Comparison of ENCODE assay signal across 11 mouse cellular contexts in the genomic region with DNA sequence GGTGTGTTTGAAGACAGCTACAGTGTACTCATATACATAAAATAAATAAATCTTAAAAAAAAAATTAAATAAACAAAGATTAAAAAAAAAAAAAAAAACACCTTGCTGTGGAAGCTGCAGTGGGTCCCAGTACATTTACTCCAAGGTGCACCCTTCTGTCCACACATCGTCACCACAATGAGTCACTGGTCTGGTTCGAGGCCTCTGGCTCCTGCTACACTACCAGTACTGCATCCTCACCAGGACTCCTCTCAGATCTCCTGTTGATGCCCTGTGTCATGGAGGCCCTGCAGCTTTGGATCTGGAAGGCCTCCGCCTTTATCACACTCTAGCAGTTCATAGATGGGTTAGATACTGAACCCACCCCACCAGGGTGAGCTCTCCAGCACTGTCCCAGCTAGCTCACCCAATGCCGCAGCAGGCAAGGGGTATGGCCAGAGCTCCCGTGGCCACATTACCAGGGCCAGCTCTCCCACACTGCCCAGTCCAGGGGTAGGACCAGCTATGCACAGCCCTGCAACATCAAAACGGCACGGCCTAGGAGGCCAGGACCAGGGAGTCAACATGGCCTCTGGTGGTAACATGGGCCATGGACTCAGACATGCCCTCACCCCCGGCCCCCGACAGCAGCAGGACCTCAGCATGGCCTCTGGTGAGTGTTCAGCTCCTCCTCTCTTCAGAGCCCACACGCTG. TPM values are rescaled to one million over a fixed set of nuclear protein-coding genes. Genes with fewer than 3 reads are reported as not detected.
DNase-seq lines count a peak whose midpoint lies in the region; ATAC-seq and TF ChIP-seq lines count a peak whose summit lies in the region.
"Had no signal": no experiment of that assay in that cellular context is flagged by ENCODE, and none has a peak within 500 bp of the region (broad histone marks: within the 10 kb centered on the region; RNA-seq: fewer than 3 reads in every experiment).

No protein-coding gene starts in this region.

- 0 out of 2 replicates have a peak overlapping the region, but pooled peaks have one; percentile 16 for H3K4me2 ChIP-seq in heart, embryonic 15.5 days
- H3K4me2 ChIP-seq in midbrain, embryonic 13.5 days (replicated peaks) = no peak overlapping the region
- no peak overlapping the region for H3K4me2 ChIP-seq in limb, embryonic 12.5 days
- no peak overlapping the region for H3K4me2 ChIP-seq in stomach, postnatal 0 days (replicated peaks; ENCODE audit: low read depth)

- no peaks in the 10 kb centered on the region for H3K36me3 ChIP-seq in heart, embryonic 15.5 days
- H3K36me3 ChIP-seq in midbrain, embryonic 13.5 days = no peaks in the 10 kb centered on the region
- no peaks in the 10 kb centered on the region for H3K36me3 ChIP-seq in midbrain, embryonic 10.5 days
- no peaks in the 10 kb centered on the region for H3K36me3 ChIP-seq in limb, embryonic 12.5 days
- no peaks in the 10 kb centered on the region for H3K36me3 ChIP-seq in stomach, postnatal 0 days (ENCODE audit: control insufficient read depth, insufficient read depth, low read length)

- H3K27ac ChIP-seq in heart, embryonic 15.5 days = peak overlapping the region; percentile 89
- no peak overlapping the region for H3K27ac ChIP-seq in midbrain, embryonic 13.5 days
- no peak overlapping the region for H3K27ac ChIP-seq in midbrain, embryonic 10.5 days (replicated peaks)
- H3K27ac ChIP-seq in limb, embryonic 12.5 days = no peak overlapping the region
- H3K27ac ChIP-seq in stomach, postnatal 0 days (replicated peaks) = peak overlapping the region; percentile 58

- no peak overlapping the region for H3K9ac ChIP-seq in heart, embryonic 15.5 days
- no peak overlapping the region for H3K9ac ChIP-seq in midbrain, embryonic 13.5 days (replicated peaks)
- no peak overlapping the region for H3K9ac ChIP-seq in limb, embryonic 12.5 days (replicated peaks)
- no peak overlapping the region for H3K9ac ChIP-seq in stomach, postnatal 0 days (ENCODE audit: low read length)

- no peak overlapping the region for H3K4me3 ChIP-seq in heart, embryonic 15.5 days
- H3K4me3 ChIP-seq in midbrain, embryonic 13.5 days (replicated peaks) = no peak overlapping the region
- no peak overlapping the region for H3K4me3 ChIP-seq in midbrain, embryonic 10.5 days
- H3K4me3 ChIP-seq in limb, embryonic 12.5 days (replicated peaks) = no peak overlapping the region
- H3K4me3 ChIP-seq in stomach, postnatal 0 days (ENCODE audit: low read depth, low read length) = no peak overlapping the region

- peaks cover 92% of the 10 kb centered on the region for H3K4me1 ChIP-seq in heart, embryonic 15.5 days (replicated peaks)
- no peaks in the 10 kb centered on the region; the same call in 1 of the 2 replicates for H3K4me1 ChIP-seq in midbrain, embryonic 13.5 days (replicated peaks)
- 0 out of 2 replicates have a peak, but pooled peaks cover 6% of the 10 kb centered on the region for H3K4me1 ChIP-seq in midbrain, embryonic 10.5 days
- H3K4me1 ChIP-seq in limb, embryonic 12.5 days (replicated peaks) = peaks cover 44% of the 10 kb centered on the region
- peaks cover 22% of the 10 kb centered on the region for H3K4me1 ChIP-seq in stomach, postnatal 0 days (replicated peaks; ENCODE audit: control insufficient read depth, insufficient read depth)

- intact Hi-C loops in heart, postnatal 25 days (cut with DNase I) = no loop called here

- no peak for TF ChIP-seq EP300 in stomach, postnatal 0 days (optimal IDR thresholded peaks at IDR 0.05)

- H3K27me3 ChIP-seq in heart, embryonic 15.5 days = no peaks in the 10 kb centered on the region
- no peaks in the 10 kb centered on the region for H3K27me3 ChIP-seq in midbrain, embryonic 13.5 days
- no peaks in the 10 kb centered on the region for H3K27me3 ChIP-seq in midbrain, embryonic 10.5 days (ENCODE audit: low read depth, poor library complexity, severe bottlenecking)
- H3K27me3 ChIP-seq in limb, embryonic 12.5 days = no peaks in the 10 kb centered on the region
- no peaks in the 10 kb centered on the region for H3K27me3 ChIP-seq in stomach, postnatal 0 days (ENCODE audit: control insufficient read depth, insufficient read depth, low read length)

- no peak for ATAC-seq in heart, embryonic 15.5 days (replicated peaks; ENCODE audit: insufficient number of reproducible peaks, insufficient read depth, low FRiP score, low read depth)
- peak; percentile 57; the same call in 1 of the 2 replicates for ATAC-seq in midbrain, embryonic 13.5 days
- ATAC-seq in limb, embryonic 12.5 days (ENCODE audit: insufficient number of reproducible peaks, insufficient read depth, low FRiP score, low TSS enrichment, low read depth) = peak; percentile 54
- ATAC-seq in stomach, postnatal 0 days (ENCODE audit: low FRiP score, low TSS enrichment) = peak; percentile 33; the same call in 1 of the 2 replicates

- DNase-seq in heart, postnatal 25 days (ENCODE audit: low spot score) = no peak
- DNase-seq in midbrain, embryonic 10.5 days (ENCODE audit: low spot score) = no peak
- DNase-seq in stomach, postnatal 0 days (ENCODE audit: low spot score) = no peak
- no peak for DNase-seq in retina, postnatal 1 day
- no peak for DNase-seq in cerebellum, postnatal 10 days
- DNase-seq: cerebellum, adult 2 months; kidney, adult 11 months; thymus, postnatal 4 days had no signal

- TF ChIP-seq CTCF in stomach, postnatal 0 days (IDR thresholded peaks at IDR 0.05; ENCODE audit: low read depth) = no peak

- H3K9me3 ChIP-seq in heart, embryonic 15.5 days (replicated peaks) = no peaks in the 10 kb centered on the region
- H3K9me3 ChIP-seq in midbrain, embryonic 13.5 days = no peaks in the 10 kb centered on the region
- no peaks in the 10 kb centered on the region for H3K9me3 ChIP-seq in midbrain, embryonic 10.5 days (replicated peaks)
- H3K9me3 ChIP-seq in limb, embryonic 12.5 days = no peaks in the 10 kb centered on the region
- H3K9me3 ChIP-seq in stomach, postnatal 0 days (ENCODE audit: control insufficient read depth, low read length) = no peaks in the 10 kb centered on the region

- WGBS in heart, embryonic 15.5 days = 84% methylated on average over 10 of the region's 10 CpGs
- 95% methylated on average over 10 of the region's 10 CpGs for WGBS in midbrain, embryonic 13.5 days
- WGBS in midbrain, embryonic 10.5 days = 95% methylated on average over 10 of the region's 10 CpGs
- WGBS in limb, embryonic 12.5 days = 91% methylated on average over 10 of the region's 10 CpGs
- WGBS in stomach, postnatal 0 days = 87% methylated on average over 10 of the region's 10 CpGs

RNA-seq across cellular contexts. Expression of gene Arhgap10, which starts 26.4 kb away (rescaled TPM):
- 26.6 and 29.3 TPM in 2 replicates for polyA plus RNA-seq in heart, embryonic 15.5 days (2015; fragmentation: Nextera tagmentation; extraction: Ambion mirVana)
- total RNA-seq in heart, postnatal 25 days (2021) = 10 to 100 TPM; 51.2 to 58.0 TPM
- polyA plus RNA-seq in midbrain, embryonic 13.5 days (2015; fragmentation: Nextera tagmentation; extraction: Ambion mirVana) = 3.6 and 4.7 TPM in 2 replicates
- polyA plus RNA-seq in midbrain, embryonic 10.5 days (2016; fragmentation: Nextera tagmentation; extraction: Ambion mirVana) = 13.9 and 16.5 TPM in 2 replicates
- 36.8 and 39.2 TPM in 2 replicates for polyA plus RNA-seq in limb, embryonic 12.5 days (2016; fragmentation: Nextera tagmentation; extraction: Ambion mirVana)
- 18.8 TPM in 2 replicates for polyA plus RNA-seq in stomach, postnatal 0 days (2015; fragmentation: Nextera tagmentation; extraction: Ambion mirVana)

RNA-seq across cellular contexts. Expression of gene Prmt9, which starts 57.8 kb away (rescaled TPM):
- polyA plus RNA-seq in heart, embryonic 15.5 days (2015; fragmentation: Nextera tagmentation; extraction: Ambion mirVana) = 11.2 and 13.1 TPM in 2 replicates
- total RNA-seq in heart, postnatal 25 days (2021) = 10 to 100 TPM; 11.2 to 12.0 TPM
- 23.2 and 25.7 TPM in 2 replicates for polyA plus RNA-seq in midbrain, embryonic 13.5 days (2015; fragmentation: Nextera tagmentation; extraction: Ambion mirVana)
- 22.9 and 23.6 TPM in 2 replicates for polyA plus RNA-seq in midbrain, embryonic 10.5 days (2016; fragmentation: Nextera tagmentation; extraction: Ambion mirVana)
- 24.2 and 24.8 TPM in 2 replicates for polyA plus RNA-seq in limb, embryonic 12.5 days (2016; fragmentation: Nextera tagmentation; extraction: Ambion mirVana)
- 9.7 TPM in 2 replicates for polyA plus RNA-seq in stomach, postnatal 0 days (2015; fragmentation: Nextera tagmentation; extraction: Ambion mirVana)

Comparison
In these comparisons a context has a peak if more than half of its experiments do, and no peak if none do; other contexts are left out.
1. H3K27ac ChIP-seq: peak in heart, embryonic 15.5 days (single experiment) and stomach, postnatal 0 days (single experiment); none in midbrain, embryonic 13.5 days (single experiment), midbrain, embryonic 10.5 days (single experiment) and limb, embryonic 12.5 days (single experiment).